Mouse (Mus musculus) midbrain, embryonic 15.5 days (tissue): ENCODE data around the gene Zc3h12c. TPM values are rescaled to one million over a fixed set of nuclear protein-coding genes. Genes with fewer than 3 reads are reported as not detected.
A peak's percentile ranks its signal among the peaks of the same experiment; 100 is the strongest.

Experiments
- ATAC-seq: fragments of 200-750 bp; cut with Nextera tagmentation; replicated peaks from 2 replicates; pipeline ENCODE4 v1.8.0; 2017; ENCODE audit warnings: moderate TSS enrichment
- H3K27ac ChIP-seq: fragments of 300-500 bp; sonication (generic); 2 replicates; pipeline ENCODE4 v1.5.1; 2015; ENCODE audit warnings: mild to moderate bottlenecking, inconsistent platforms
- H3K27me3 ChIP-seq: fragments of 300-500 bp; sonication (generic); replicated peaks from 2 replicates; pipeline ENCODE4 v1.6.1; 2015; ENCODE audit warnings: inconsistent platforms
- H3K36me3 ChIP-seq: fragments of 300-500 bp; sonication (generic); replicated peaks from 2 replicates; pipeline ENCODE4 v1.6.1; 2015; ENCODE audit warnings: inconsistent platforms
- H3K4me1 ChIP-seq: fragments of 300-500 bp; sonication (generic); 2 replicates; pipeline ENCODE4 v1.6.1; 2015; ENCODE audit warnings: inconsistent platforms
- H3K4me2 ChIP-seq: fragments of 300-500 bp; sonication (generic); 2 replicates; pipeline ENCODE4 v1.6.1; 2015; ENCODE audit warnings: inconsistent platforms, mild to moderate bottlenecking, moderate library complexity
- H3K4me3 ChIP-seq: fragments of 300-500 bp; sonication (generic); 2 replicates; pipeline ENCODE4 v1.5.1; 2015; ENCODE audit warnings: mild to moderate bottlenecking, inconsistent platforms
- H3K9ac ChIP-seq: fragments of 300-500 bp; sonication (generic); 2 replicates; pipeline ENCODE4 v1.6.1; 2015; ENCODE audit warnings: mild to moderate bottlenecking, inconsistent platforms
- H3K9me3 ChIP-seq: fragments of 300-500 bp; sonication (generic); 2 replicates; pipeline ENCODE4 v1.6.1; 2016; ENCODE audit warnings: inconsistent platforms
- WGBS: fragments of 180-500 bp; shearing (Covaris S2); methylation state at CpG from one replicate; pipeline ENCODE4 v1.1.7; 2015; ENCODE audit warnings: mixed read lengths; 5-methylcytosine and 5-hydroxymethylcytosine counted together
- polyA plus RNA-seq: library from polyadenylated mRNA; unstranded; fragments of >200 nt; fragmentation: Nextera tagmentation; extraction: Ambion mirVana; gene quantifications from 2 replicates; pipeline ENCODE4 v1.2.1, GENCODE M21; 2015

Zc3h12c gene
- polyA plus RNA-seq, 1 experiment from 2014 or later, result 6.4 TPM

GRCm38 (mm10) chr9:52181419-52181818 is 13.0 kb upstream of the Zc3h12c start:
- Histone ChIP-seq H3K36me3 (no peaks in the 10 kb centered on the region), H3K9ac (no peak overlapping the region), H3K27me3 (no peaks in the 10 kb centered on the region), H3K4me3 (no peak overlapping the region), H3K4me2 (no peak overlapping the region), H3K9me3 (no peaks in the 10 kb centered on the region), H3K27ac (no peak overlapping the region), H3K4me1 (no peaks in the 10 kb centered on the region)
- WGBS, result 69% methylated on average over 2 of the region's 2 CpGs
- no peak for ATAC-seq

- H3K36me3 ChIP-seq, result no peaks in the 10 kb centered on the region
- H3K27ac ChIP-seq, result no peak overlapping the region
- ATAC-seq, result no peak
- no peaks in the 10 kb centered on the region for H3K4me1 ChIP-seq
- H3K27me3 ChIP-seq, result no peaks in the 10 kb centered on the region
- WGBS, result 92% methylated on average over 6 of the region's 6 CpGs
- no peak overlapping the region for H3K4me3 ChIP-seq
- no peak overlapping the region for H3K4me2 ChIP-seq
- no peak overlapping the region for H3K9ac ChIP-seq
- no peaks in the 10 kb centered on the region for H3K9me3 ChIP-seq
Observed at GRCm38 (mm10) chr9:52180851-52181250, 12.5 kb upstream of the Zc3h12c start.

DNA sequence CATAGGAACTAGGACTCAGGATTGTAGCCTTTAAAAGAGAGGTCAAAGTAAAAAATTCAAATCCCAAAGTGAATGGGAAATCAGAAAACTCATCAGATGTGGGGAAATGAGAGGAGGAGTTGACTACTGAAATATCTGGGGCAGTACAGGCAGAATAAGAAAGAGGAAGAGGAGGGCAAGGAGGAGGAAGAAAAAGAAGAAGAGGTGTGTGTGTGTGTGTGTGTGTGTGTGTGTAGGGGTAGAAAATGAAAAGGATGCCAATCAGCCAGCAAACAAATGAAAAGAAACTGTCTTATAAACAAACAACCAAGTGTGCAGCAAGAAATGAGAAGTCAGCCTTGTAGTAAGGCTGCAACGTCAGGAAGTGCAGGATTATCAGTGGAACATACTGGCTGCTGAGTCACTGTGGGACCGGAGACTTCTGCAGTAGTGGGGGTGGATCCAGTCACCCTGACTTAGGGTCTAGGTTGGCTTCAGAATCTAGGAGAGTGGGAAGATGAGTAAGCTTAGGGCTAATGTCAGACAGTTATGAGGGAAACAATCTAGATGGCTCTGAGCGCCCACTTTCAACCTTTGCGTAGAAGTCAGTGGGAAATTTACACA is 7.0 kb upstream of the Zc3h12c start:
- H3K9me3 ChIP-seq, result no peaks in the 10 kb centered on the region
- 87% methylated on average over 4 of the region's 4 CpGs for WGBS
- H3K4me3 ChIP-seq, result no peak overlapping the region
- H3K4me1 ChIP-seq, result no peaks in the 10 kb centered on the region
- ATAC-seq, result no peak
- H3K36me3 ChIP-seq, result no peaks in the 10 kb centered on the region
- no peaks in the 10 kb centered on the region for H3K27me3 ChIP-seq
- no peak overlapping the region for H3K4me2 ChIP-seq
- H3K9ac ChIP-seq, result no peak overlapping the region
- H3K27ac ChIP-seq, result no peak overlapping the region

- peaks cover under 1% of the 10 kb centered on the region; the same call in 1 of the 2 replicates for H3K4me1 ChIP-seq
- H3K27me3 ChIP-seq, result no peaks in the 10 kb centered on the region
- H3K9ac ChIP-seq, result no peak overlapping the region
- H3K36me3 ChIP-seq, result no peaks in the 10 kb centered on the region
- no peak overlapping the region for H3K4me2 ChIP-seq
- ATAC-seq, result no peak
- WGBS, result 78% methylated on average over 4 of the region's 4 CpGs
- no peaks in the 10 kb centered on the region for H3K9me3 ChIP-seq
- H3K27ac ChIP-seq, result no peak overlapping the region
- H3K4me3 ChIP-seq, result no peak overlapping the region
Observed at GRCm38 (mm10) chr9:52174671-52175111, 6.3 kb upstream of the Zc3h12c start.

DNA sequence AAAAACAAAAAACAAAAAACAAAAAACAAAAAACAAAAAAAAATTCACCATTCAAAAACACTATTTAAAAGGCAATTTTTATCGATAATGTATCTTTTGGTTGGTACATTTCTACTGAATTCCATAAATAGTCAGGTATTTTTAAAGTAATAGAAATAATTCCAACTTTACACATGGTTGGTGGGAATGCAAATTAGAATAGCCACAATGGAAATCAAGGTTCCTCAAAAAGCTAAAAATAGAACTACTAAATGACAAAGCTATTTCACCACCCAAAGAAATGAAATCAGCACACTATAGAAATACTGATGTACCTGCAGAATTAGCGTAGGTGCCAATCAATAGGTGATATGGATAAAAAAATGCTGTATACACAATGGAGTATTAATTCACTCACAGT is 5.6 kb upstream of the Zc3h12c start:
- no peaks in the 10 kb centered on the region for H3K36me3 ChIP-seq
- ATAC-seq, result no peak

GRCm38 (mm10) chr9:52172550-52172949 is 4.2 kb upstream of the Zc3h12c start:
- Histone ChIP-seq H3K27me3 (no peaks in the 10 kb centered on the region), H3K4me3 (no peak overlapping the region), H3K9me3 (no peaks in the 10 kb centered on the region), H3K4me2 (no peak overlapping the region), H3K4me1 (peaks cover 10% of the 10 kb centered on the region), H3K27ac (no peak overlapping the region), H3K36me3 (no peaks in the 10 kb centered on the region), H3K9ac (no peak overlapping the region)
- no peak for ATAC-seq
- 80% methylated on average over 7 of the region's 7 CpGs for WGBS

More for the DNA sequence above, 5.6 kb upstream of the Zc3h12c start:
- H3K9ac ChIP-seq, result no peak overlapping the region
- H3K4me1 ChIP-seq, result peaks cover 8% of the 10 kb centered on the region
- no peak overlapping the region for H3K27ac ChIP-seq
- no peaks in the 10 kb centered on the region for H3K9me3 ChIP-seq
- no peak overlapping the region for H3K4me2 ChIP-seq
- no peak overlapping the region for H3K4me3 ChIP-seq
- WGBS, result 94% methylated on average over 2 of the region's 2 CpGs
- H3K27me3 ChIP-seq, result no peaks in the 10 kb centered on the region

GRCm38 (mm10) chr9:52170671-52171070 is 2.3 kb upstream of the Zc3h12c start:
- WGBS, result 86% methylated on average over 6 of the region's 6 CpGs
- no peak for ATAC-seq

GRCm38 (mm10) chr9:52170131-52170530 is 1.8 kb upstream of the Zc3h12c start:
- Histone ChIP-seq H3K4me2 (no peak overlapping the region), H3K9ac (no peak overlapping the region), H3K36me3 (no peaks in the 10 kb centered on the region), H3K27ac (no peak overlapping the region), H3K4me3 (no peak overlapping the region), H3K9me3 (no peaks in the 10 kb centered on the region), H3K27me3 (no peaks in the 10 kb centered on the region), H3K4me1 (peaks cover 27% of the 10 kb centered on the region)
- ATAC-seq, result no peak
- WGBS, result 56% methylated on average over 3 of the region's 3 CpGs

More at GRCm38 (mm10) chr9:52170671-52171070, 2.3 kb upstream of the Zc3h12c start:
- H3K27ac ChIP-seq, result no peak overlapping the region
- no peak overlapping the region for H3K9ac ChIP-seq
- no peaks in the 10 kb centered on the region for H3K36me3 ChIP-seq
- no peak overlapping the region for H3K4me3 ChIP-seq
- H3K9me3 ChIP-seq, result no peaks in the 10 kb centered on the region
- peaks cover 23% of the 10 kb centered on the region for H3K4me1 ChIP-seq
- H3K4me2 ChIP-seq, result no peak overlapping the region
- no peaks in the 10 kb centered on the region for H3K27me3 ChIP-seq

DNA sequence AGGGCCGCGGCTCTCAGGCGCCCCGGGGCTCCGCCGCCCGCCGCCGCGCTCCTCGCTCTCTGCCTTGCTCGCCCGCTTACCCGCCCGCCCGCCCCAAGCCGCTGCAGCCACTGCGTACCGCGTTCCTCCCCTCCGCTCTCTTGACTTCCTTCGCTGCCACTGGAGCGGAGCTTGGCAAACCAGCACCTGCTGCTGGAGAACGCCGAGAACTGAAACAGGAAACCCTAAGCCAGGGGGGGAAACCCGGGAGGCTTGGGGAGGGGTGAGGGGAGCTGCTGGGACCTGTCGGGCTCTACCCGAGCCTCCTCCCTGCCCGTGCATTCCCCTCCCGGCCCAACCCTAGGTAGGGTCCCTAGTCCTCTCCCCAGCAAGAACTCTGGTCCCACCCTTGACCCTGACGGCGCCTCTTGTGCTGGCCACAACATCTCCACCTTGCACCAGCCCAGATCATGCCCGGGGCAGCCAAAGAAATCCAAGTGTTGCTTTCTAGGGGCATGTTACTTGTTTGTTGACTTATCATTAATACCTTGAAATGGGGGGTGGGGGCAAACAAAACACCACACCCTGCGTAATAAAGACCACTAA is 406 bp upstream of the Zc3h12c start:
- no peaks in the 10 kb centered on the region for H3K9me3 ChIP-seq
- under 1% methylated on average over 16 of the region's 34 CpGs for WGBS
- H3K4me1 ChIP-seq, result peaks cover 32% of the 10 kb centered on the region
- peak overlapping the region; percentile 97 for H3K4me3 ChIP-seq
- H3K27ac ChIP-seq, result peak overlapping the region; percentile 99
- no peaks in the 10 kb centered on the region for H3K36me3 ChIP-seq
- peak overlapping the region; percentile 99 for H3K9ac ChIP-seq
- H3K4me2 ChIP-seq, result peak overlapping the region; percentile 83
- peak; percentile 93 for ATAC-seq
- H3K27me3 ChIP-seq, result no peaks in the 10 kb centered on the region

GRCm38 (mm10) chr9:52167506-52167862 is 888 bp downstream of the Zc3h12c start:
- H3K4me2 ChIP-seq, result peak overlapping the region; percentile 83
- 2% methylated on average over 8 of the region's 8 CpGs for WGBS
- H3K9me3 ChIP-seq, result no peaks in the 10 kb centered on the region
- no peaks in the 10 kb centered on the region for H3K36me3 ChIP-seq
- H3K4me1 ChIP-seq, result peaks cover 32% of the 10 kb centered on the region
- peak overlapping the region; percentile 99 for H3K9ac ChIP-seq
- ATAC-seq, result no peak; the same call in 1 of the 2 replicates
- H3K27me3 ChIP-seq, result no peaks in the 10 kb centered on the region
- H3K27ac ChIP-seq, result peak overlapping the region; percentile 99
- H3K4me3 ChIP-seq, result peak overlapping the region; percentile 97

DNA sequence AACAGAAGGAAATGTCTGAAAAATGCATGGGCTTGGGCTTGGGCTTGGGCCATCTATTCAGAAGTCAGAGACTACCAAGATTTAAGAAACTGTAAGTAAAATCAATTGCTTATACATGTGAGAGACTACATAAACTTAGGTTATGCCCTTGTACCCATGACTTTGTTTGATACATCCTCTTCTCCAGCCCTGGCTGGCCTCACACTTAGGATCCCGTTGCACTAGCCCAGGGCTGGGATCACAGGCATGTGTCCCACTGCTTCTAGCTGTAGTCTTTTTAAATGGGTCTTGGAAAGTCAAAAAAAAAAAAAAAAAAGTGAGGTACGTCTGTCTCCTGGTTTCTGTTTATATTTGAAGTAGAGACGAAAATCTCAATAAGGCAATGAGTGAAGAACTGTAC is 1.3 kb downstream of the Zc3h12c start:
- Histone ChIP-seq H3K36me3 (no peaks in the 10 kb centered on the region), H3K9me3 (no peaks in the 10 kb centered on the region), H3K27ac (peak overlapping the region; percentile 99), H3K27me3 (no peaks in the 10 kb centered on the region), H3K4me3 (peak overlapping the region; percentile 97), H3K4me2 (peak overlapping the region; percentile 83), H3K9ac (peak overlapping the region; percentile 99), H3K4me1 (peaks cover 32% of the 10 kb centered on the region)
- no peak for ATAC-seq
- WGBS, result 6% methylated on average over 3 of the region's 3 CpGs

- no peak for ATAC-seq
- Histone ChIP-seq H3K4me2 (no peak overlapping the region), H3K4me1 (peaks cover 32% of the 10 kb centered on the region), H3K9me3 (no peaks in the 10 kb centered on the region), H3K4me3 (no peak overlapping the region), H3K27me3 (no peaks in the 10 kb centered on the region), H3K9ac (no peak overlapping the region), H3K27ac (no peak overlapping the region), H3K36me3 (no peaks in the 10 kb centered on the region)
- WGBS, result 88% methylated on average over 3 of the region's 3 CpGs
Observed at GRCm38 (mm10) chr9:52165706-52166090, 2.7 kb downstream of the Zc3h12c start.

DNA sequence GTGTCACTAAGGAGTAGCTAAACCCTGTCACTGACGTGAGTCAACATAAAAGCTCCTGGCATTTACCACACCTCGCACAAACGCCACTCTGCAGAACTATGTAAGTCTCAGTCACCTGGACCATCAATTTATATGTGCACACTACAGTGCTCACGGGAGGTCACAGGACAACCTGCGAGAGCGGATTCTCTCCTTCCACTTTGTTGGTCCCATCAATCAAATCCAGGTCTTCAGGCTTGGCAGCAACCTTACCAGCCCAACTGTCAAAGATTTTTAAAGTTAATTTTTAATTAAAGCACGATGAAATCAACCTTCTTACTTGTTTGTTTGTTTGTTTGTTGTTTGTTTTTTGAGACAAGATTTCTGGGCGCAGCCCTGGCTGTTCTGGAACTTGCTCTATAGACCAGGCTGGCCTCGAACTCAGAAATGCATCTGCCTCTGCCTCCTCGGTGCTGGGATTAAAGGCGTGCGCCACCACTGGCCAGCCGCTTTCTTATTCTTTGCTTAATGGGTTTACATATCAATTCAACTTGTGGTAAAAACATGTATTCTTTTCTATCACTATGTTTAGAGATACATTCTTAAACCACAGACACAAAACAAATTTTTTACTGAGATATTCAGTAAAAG is 3.2 kb downstream of the Zc3h12c start:
- Histone ChIP-seq H3K4me3 (no peak overlapping the region), H3K36me3 (no peaks in the 10 kb centered on the region), H3K4me2 (no peak overlapping the region), H3K4me1 (peaks cover 32% of the 10 kb centered on the region), H3K9ac (no peak overlapping the region), H3K27me3 (no peaks in the 10 kb centered on the region), H3K9me3 (no peaks in the 10 kb centered on the region), H3K27ac (no peak overlapping the region)
- ATAC-seq, result no peak
- 86% methylated on average over 13 of the region's 13 CpGs for WGBS
